In the genomic region with DNA sequence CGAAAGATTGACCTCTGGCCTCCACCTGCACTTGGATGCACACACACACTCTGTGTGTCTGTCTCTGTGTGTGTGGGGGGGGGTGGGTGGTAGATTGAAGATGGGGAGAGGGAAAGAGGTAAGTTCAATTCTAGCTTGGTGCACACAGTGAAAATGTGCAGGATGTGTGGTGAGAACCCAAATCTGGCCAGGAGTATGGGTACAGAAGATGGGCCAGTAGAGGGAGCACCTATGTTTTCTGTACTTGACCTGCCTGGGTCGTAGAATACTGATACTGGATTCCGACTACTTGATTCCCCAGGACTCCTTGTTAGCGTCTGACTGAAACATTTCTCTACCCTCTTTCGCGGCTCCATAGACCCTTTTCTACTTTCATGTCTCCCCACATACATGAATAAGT, we compare ENCODE assay signal across 18 mouse cellular contexts. TPM values are rescaled to one million over a fixed set of nuclear protein-coding genes. Genes with fewer than 3 reads are reported as not detected.
DNase-seq lines count a peak whose midpoint lies in the region; ATAC-seq and TF ChIP-seq lines count a peak whose summit lies in the region.
"Had no signal": no experiment of that assay in that cellular context is flagged by ENCODE, and none has a peak within 500 bp of the region (broad histone marks: within the 10 kb centered on the region; RNA-seq: fewer than 3 reads in every experiment).

No protein-coding gene starts in this region.

- H3K36me3 ChIP-seq in forebrain, postnatal 0 days (ENCODE audit: insufficient read depth): 0 out of 2 replicates have a peak, but pooled peaks cover 4% of the 10 kb centered on the region
- no peaks in the 10 kb centered on the region for H3K36me3 ChIP-seq in forebrain, embryonic 11.5 days (ENCODE audit: control insufficient read depth, insufficient read depth, low read length)
- peaks cover 63% of the 10 kb centered on the region for H3K36me3 ChIP-seq in liver, embryonic 12.5 days
- H3K36me3 ChIP-seq in small intestine, adult 2 months (ENCODE audit: control insufficient read depth, insufficient read depth, low read length): peaks cover 6% of the 10 kb centered on the region
- H3K36me3 ChIP-seq: midbrain, embryonic 15.5 days had no signal

- H3K4me1 ChIP-seq in forebrain, postnatal 0 days (ENCODE audit: insufficient read depth): no peaks in the 10 kb centered on the region
- H3K4me1 ChIP-seq in forebrain, embryonic 11.5 days (replicated peaks; ENCODE audit: control insufficient read depth, insufficient read depth, low read length): no peaks in the 10 kb centered on the region
- H3K4me1 ChIP-seq in liver, embryonic 12.5 days: peaks cover 86% of the 10 kb centered on the region
- H3K4me1 ChIP-seq in small intestine, adult 2 months (ENCODE audit: control insufficient read depth, insufficient read depth, insufficient read length, low read length): peaks cover 8% of the 10 kb centered on the region; the same call in 1 of the 2 replicates
- H3K4me1 ChIP-seq: embryonic facial prominence, embryonic 15.5 days; limb, embryonic 10.5 days; midbrain, embryonic 15.5 days had no signal

- WGBS in forebrain, postnatal 0 days: 84% methylated on average over 6 of the region's 6 CpGs
- 85% methylated on average over 6 of the region's 6 CpGs for WGBS in forebrain, embryonic 11.5 days
- WGBS in liver, embryonic 12.5 days (ENCODE audit: insufficient replicate concordance): 79% methylated on average over 6 of the region's 6 CpGs
- 71% methylated on average over 6 of the region's 6 CpGs for WGBS in small intestine, adult 2 months

- no peak overlapping the region for H3K9ac ChIP-seq in forebrain, postnatal 0 days
- H3K9ac ChIP-seq in forebrain, embryonic 11.5 days (ENCODE audit: low read length): no peak overlapping the region
- no peak overlapping the region for H3K9ac ChIP-seq in liver, embryonic 12.5 days
- H3K9ac ChIP-seq: embryonic facial prominence, embryonic 15.5 days; midbrain, embryonic 15.5 days had no signal

- H3K4me3 ChIP-seq in forebrain, postnatal 0 days (ENCODE audit: low read depth, low read length): no peak overlapping the region
- H3K4me3 ChIP-seq in forebrain, embryonic 11.5 days (ENCODE audit: low read depth, low read length): no peak overlapping the region
- H3K4me3 ChIP-seq in liver, embryonic 12.5 days: no peak overlapping the region
- no peak overlapping the region for H3K4me3 ChIP-seq in small intestine, adult 2 months (ENCODE audit: low read depth, low read length)
- H3K4me3 ChIP-seq: embryonic facial prominence, embryonic 15.5 days; limb, embryonic 10.5 days; midbrain, embryonic 15.5 days had no signal

- TF ChIP-seq POLR2A in small intestine, adult 2 months (IDR thresholded peaks at IDR 0.05; ENCODE audit: low read depth, low read length): no peak

- TF ChIP-seq CTCF in forebrain, postnatal 0 days (IDR thresholded peaks at IDR 0.05; ENCODE audit: low read depth): peak; percentile 15; the same call in 1 of the 2 replicates
- peak; percentile 19; the same call in 1 of the 2 replicates for TF ChIP-seq CTCF in small intestine, adult 2 months (IDR thresholded peaks at IDR 0.05; ENCODE audit: extremely low read depth, insufficient read length, insufficient replicate concordance, low read depth, low read length)

- no peak for ATAC-seq in forebrain, postnatal 0 days
- no peak for ATAC-seq in forebrain, embryonic 11.5 days (replicated peaks; ENCODE audit: low FRiP score)
- no peak for ATAC-seq in liver, embryonic 12.5 days
- ATAC-seq in activated CD4-positive, CD25-positive, alpha-beta regulatory T cell, adult 4 months: peak; percentile 36
- ATAC-seq: forebrain, embryonic 14.5 days; hindbrain, embryonic 16.5 days; midbrain, embryonic 15.5 days had no signal

- no peak for DNase-seq in forebrain, postnatal 0 days
- no peak for DNase-seq in forebrain, embryonic 11.5 days (ENCODE audit: low spot score)
- DNase-seq in liver: no peak
- DNase-seq in embryo, embryonic 9.5 days (ENCODE audit: extremely low spot score): no peak
- DNase-seq in cerebellum, adult 11-12 months: no peak
- DNase-seq: adrenal gland, postnatal 10 days; cerebellum, adult 8-10 months; lung, adult 2 months; right cerebral cortex, postnatal 14 days; thymus, adult 2 months had no signal

- H3K4me2 ChIP-seq in forebrain, postnatal 0 days (ENCODE audit: low read depth): no peak overlapping the region
- no peak overlapping the region for H3K4me2 ChIP-seq in forebrain, embryonic 11.5 days (ENCODE audit: low read depth, low read length, severe bottlenecking)
- no peak overlapping the region for H3K4me2 ChIP-seq in liver, embryonic 12.5 days
- H3K4me2 ChIP-seq: embryonic facial prominence, embryonic 15.5 days; midbrain, embryonic 15.5 days had no signal

- H3K27ac ChIP-seq in forebrain, postnatal 0 days (ENCODE audit: low read depth, low read length): no peak overlapping the region
- no peak overlapping the region for H3K27ac ChIP-seq in forebrain, embryonic 11.5 days (ENCODE audit: low read depth, low read length)
- peak overlapping the region; percentile 90 for H3K27ac ChIP-seq in liver, embryonic 12.5 days
- H3K27ac ChIP-seq in small intestine, adult 2 months (ENCODE audit: insufficient read depth, low read depth, low read length): no peak overlapping the region
- H3K27ac ChIP-seq: embryonic facial prominence, embryonic 15.5 days; limb, embryonic 10.5 days; midbrain, embryonic 15.5 days had no signal

- no peaks in the 10 kb centered on the region for H3K9me3 ChIP-seq in forebrain, postnatal 0 days (ENCODE audit: low read length)
- no peaks in the 10 kb centered on the region for H3K9me3 ChIP-seq in forebrain, embryonic 11.5 days (ENCODE audit: control insufficient read depth, low read length)
- no peaks in the 10 kb centered on the region for H3K9me3 ChIP-seq in liver, embryonic 12.5 days (replicated peaks)
- H3K9me3 ChIP-seq: embryonic facial prominence, embryonic 15.5 days; limb, embryonic 10.5 days; midbrain, embryonic 15.5 days had no signal

- H3K27me3 ChIP-seq in forebrain, postnatal 0 days (ENCODE audit: insufficient read depth, low read length): no peaks in the 10 kb centered on the region
- no peaks in the 10 kb centered on the region for H3K27me3 ChIP-seq in forebrain, embryonic 11.5 days (ENCODE audit: control insufficient read depth, insufficient read depth, low read length)
- H3K27me3 ChIP-seq in liver, embryonic 12.5 days (replicated peaks): no peaks in the 10 kb centered on the region
- no peaks in the 10 kb centered on the region for H3K27me3 ChIP-seq in small intestine, adult 2 months (ENCODE audit: control insufficient read depth, insufficient read depth, low read length)
- H3K27me3 ChIP-seq: embryonic facial prominence, embryonic 15.5 days; midbrain, embryonic 15.5 days had no signal

RNA-seq across cellular contexts. Expression of gene Snx3, which starts 8.3 kb away (rescaled TPM):
- 124 and 139 TPM in 2 replicates for total RNA-seq in forebrain, postnatal 0 days (2014; rRNA removed)
- 331 and 335 TPM in 2 replicates for polyA plus RNA-seq in forebrain, postnatal 0 days (2015; fragmentation: Nextera tagmentation; extraction: Ambion mirVana)
- polyA plus RNA-seq in forebrain, embryonic 11.5 days (2014; fragmentation: Nextera tagmentation; extraction: Ambion mirVana): 272 and 276 TPM in 2 replicates
- 291 and 307 TPM in 2 replicates for polyA plus RNA-seq in liver, embryonic 12.5 days (2016; fragmentation: Nextera tagmentation; extraction: Ambion mirVana)
- polyA plus RNA-seq in activated CD4-positive, CD25-positive, alpha-beta regulatory T cell, adult 4 months (2017; shearing (Covaris generic)): 100 to 1,000 TPM; 215 to 235 TPM
- polyA plus RNA-seq in small intestine, adult 2 months (2012; rRNA removed): 104 and 213 TPM in 2 replicates

RNA-seq across cellular contexts. Expression of gene Afg1l, which starts 31.8 kb away (rescaled TPM):
- 6.8 and 9.7 TPM in 2 replicates for total RNA-seq in forebrain, postnatal 0 days (2014; rRNA removed)
- 5.5 and 6.9 TPM in 2 replicates for polyA plus RNA-seq in forebrain, postnatal 0 days (2015; fragmentation: Nextera tagmentation; extraction: Ambion mirVana)
- 3.8 and 3.9 TPM in 2 replicates for polyA plus RNA-seq in forebrain, embryonic 11.5 days (2014; fragmentation: Nextera tagmentation; extraction: Ambion mirVana)
- 3.2 and 3.3 TPM in 2 replicates for polyA plus RNA-seq in liver, embryonic 12.5 days (2016; fragmentation: Nextera tagmentation; extraction: Ambion mirVana)
- polyA plus RNA-seq in activated CD4-positive, CD25-positive, alpha-beta regulatory T cell, adult 4 months (2017; shearing (Covaris generic)): 1 to 10 TPM; 2.9 to 5.2 TPM
- 1.1 and 2.6 TPM in 2 replicates for polyA plus RNA-seq in small intestine, adult 2 months (2012; rRNA removed)
